Mouse (Mus musculus) hindbrain, embryonic 16.5 days (tissue): ENCODE results near the gene Rflna. TPM values are rescaled to one million over a fixed set of nuclear protein-coding genes. Genes with fewer than 3 reads are reported as not detected.

Experiments
- ATAC-seq: fragments of 200-750 bp; cut with Nextera tagmentation; 2 replicates; pipeline ENCODE4 v1.8.0; 2017; ENCODE audit warnings: moderate TSS enrichment, moderate library complexity
- H3K27ac ChIP-seq: fragments of 300-500 bp; sonication (generic); 2 replicates; pipeline ENCODE4 v1.5.1; 2014; ENCODE audit warnings: low read depth, mild to moderate bottlenecking, control low read depth, low read length, moderate library complexity
- H3K27me3 ChIP-seq: fragments of 300-500 bp; sonication (generic); replicated peaks from 2 replicates; pipeline ENCODE4 v1.6.1; 2014; ENCODE audit warnings: low read length; ENCODE audit not compliant: control insufficient read depth, insufficient read depth
- H3K36me3 ChIP-seq: fragments of 300-500 bp; sonication (generic); 2 replicates; pipeline ENCODE4 v1.6.1; 2014; ENCODE audit warnings: mild to moderate bottlenecking, low read length, moderate library complexity, mixed read lengths; ENCODE audit not compliant: control insufficient read depth, insufficient read depth
- H3K4me1 ChIP-seq: fragments of 300-500 bp; sonication (generic); 2 replicates; pipeline ENCODE4 v1.6.1; 2014; ENCODE audit warnings: low read depth, low read length; ENCODE audit not compliant: control insufficient read depth, insufficient read depth
- H3K4me2 ChIP-seq: fragments of 300-500 bp; sonication (generic); 2 replicates; pipeline ENCODE4 v1.6.1; 2014; ENCODE audit warnings: mild to moderate bottlenecking, low read length, control low read depth, moderate library complexity
- H3K4me3 ChIP-seq: fragments of 300-500 bp; sonication (generic); 2 replicates; pipeline ENCODE4 v1.5.1; 2014; ENCODE audit warnings: mild to moderate bottlenecking, low read length, control low read depth, moderate library complexity
- H3K9ac ChIP-seq: fragments of 300-500 bp; sonication (generic); 2 replicates; pipeline ENCODE4 v1.6.1; 2014; ENCODE audit warnings: low read depth, mild to moderate bottlenecking, control low read depth, low read length, moderate library complexity
- H3K9me3 ChIP-seq: fragments of 300-500 bp; sonication (generic); 2 replicates; pipeline ENCODE4 v1.6.1; 2014; ENCODE audit warnings: mild to moderate bottlenecking, low read length, moderate library complexity; ENCODE audit not compliant: control insufficient read depth
- WGBS: fragments of 180-500 bp; shearing (Covaris S2); extraction: QIAGEN DNeasy Blood & Tissue Kit; methylation state at CpG from one replicate; pipeline ENCODE4 v1.1.7; 2014; 5-methylcytosine and 5-hydroxymethylcytosine counted together
- polyA plus RNA-seq: library from polyadenylated mRNA; unstranded; fragments of >200 nt; fragmentation: Nextera tagmentation; extraction: Ambion mirVana; gene quantifications from 2 replicates; pipeline ENCODE4 v1.2.1, GENCODE M21; 2015

Rflna gene
- polyA plus RNA-seq, 1 experiment from 2014 or later: 6.9 TPM

DNA sequence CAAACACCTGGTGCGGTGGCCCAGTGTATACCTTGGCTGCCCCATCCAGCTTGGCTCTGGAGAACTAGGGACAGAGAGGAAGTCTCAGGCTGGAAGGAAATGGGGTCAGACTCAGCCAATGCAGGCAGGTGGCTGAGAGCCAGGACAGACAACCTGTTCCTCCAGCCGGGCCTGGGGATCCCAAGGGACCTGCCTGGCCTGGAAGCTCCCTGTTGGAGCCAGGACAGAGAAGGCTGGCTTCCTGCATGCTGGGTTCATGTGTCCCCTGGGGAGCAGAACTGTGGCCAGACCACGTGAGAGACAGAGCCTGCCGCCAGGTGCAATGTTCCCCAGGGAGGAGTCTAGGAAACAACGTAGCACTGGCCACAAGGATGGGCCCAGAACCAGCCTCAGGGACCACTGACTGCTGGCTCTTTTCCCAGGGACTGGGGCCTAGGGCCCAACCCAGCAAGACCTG lies 37.1 kb downstream of the Rflna start:
- H3K36me3 ChIP-seq: peaks cover 30% of the 10 kb centered on the region
- no peak overlapping the region for H3K4me2 ChIP-seq
- no peak overlapping the region for H3K9ac ChIP-seq
- H3K4me3 ChIP-seq: no peak overlapping the region
- no peak for ATAC-seq
- peaks cover 12% of the 10 kb centered on the region; the same call in 1 of the 2 replicates for H3K4me1 ChIP-seq
- no peaks in the 10 kb centered on the region for H3K27me3 ChIP-seq
- no peaks in the 10 kb centered on the region for H3K9me3 ChIP-seq
- WGBS: 54% methylated on average over 5 of the region's 5 CpGs
- H3K27ac ChIP-seq: peak overlapping the region; percentile 44; the same call in 1 of the 2 replicates

DNA sequence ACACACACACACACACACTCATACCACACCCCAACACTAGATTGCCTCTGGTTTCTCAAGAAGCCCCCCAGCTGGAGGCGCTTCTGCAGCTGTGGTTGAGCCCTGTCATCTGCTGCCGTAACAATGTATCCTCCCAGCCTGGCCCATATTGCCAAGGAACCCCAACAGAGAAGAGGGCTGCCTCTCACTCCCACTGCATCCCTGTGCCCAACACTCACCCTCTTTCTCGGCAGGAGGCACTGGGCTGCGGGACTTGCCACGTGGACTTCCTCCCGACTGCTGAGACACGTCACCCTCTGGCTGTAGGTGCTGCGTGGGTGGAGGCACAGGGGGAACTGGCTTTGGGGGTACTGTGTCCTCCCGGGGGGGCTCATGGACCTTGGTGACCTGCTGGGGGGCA lies 38.6 kb downstream of the Rflna start:
- H3K4me3 ChIP-seq: no peak overlapping the region
- H3K9ac ChIP-seq: no peak overlapping the region
- no peaks in the 10 kb centered on the region for H3K27me3 ChIP-seq
- H3K4me1 ChIP-seq: peaks cover 15% of the 10 kb centered on the region; the same call in 1 of the 2 replicates
- no peaks in the 10 kb centered on the region for H3K9me3 ChIP-seq
- peaks cover 25% of the 10 kb centered on the region for H3K36me3 ChIP-seq
- H3K4me2 ChIP-seq: no peak overlapping the region
- no peak overlapping the region for H3K27ac ChIP-seq
- 85% methylated on average over 9 of the region's 9 CpGs for WGBS
- ATAC-seq: no peak

DNA sequence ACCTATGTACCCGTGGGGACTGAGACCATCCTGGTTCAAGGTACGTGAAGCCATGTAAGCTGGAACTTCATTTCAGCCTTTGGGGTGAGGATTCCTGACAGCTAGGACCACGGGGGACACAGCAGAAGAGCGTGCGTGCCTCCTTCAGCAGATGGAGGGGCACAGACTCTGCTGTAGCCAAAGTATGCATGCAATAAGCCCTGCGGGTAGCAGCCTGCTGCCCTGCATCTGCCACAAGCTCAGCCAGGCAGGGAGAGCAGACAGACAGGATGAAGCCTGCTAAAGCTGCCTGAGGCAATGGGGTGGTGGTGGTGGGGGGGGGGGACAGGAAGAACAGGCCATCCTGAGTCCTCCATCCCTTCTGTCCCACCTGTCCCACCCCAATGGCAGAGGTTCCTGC lies 40.4 kb downstream of the Rflna start:
- Histone ChIP-seq H3K27ac (no peak overlapping the region; the same call in 1 of the 2 replicates), H3K27me3 (no peaks in the 10 kb centered on the region), H3K4me1 (peaks cover 15% of the 10 kb centered on the region; the same call in 1 of the 2 replicates), H3K4me3 (no peak overlapping the region), H3K9ac (no peak overlapping the region), H3K36me3 (peaks cover 25% of the 10 kb centered on the region), H3K9me3 (no peaks in the 10 kb centered on the region), H3K4me2 (no peak overlapping the region)
- ATAC-seq: no peak
- 66% methylated on average over 6 of the region's 6 CpGs for WGBS

DNA sequence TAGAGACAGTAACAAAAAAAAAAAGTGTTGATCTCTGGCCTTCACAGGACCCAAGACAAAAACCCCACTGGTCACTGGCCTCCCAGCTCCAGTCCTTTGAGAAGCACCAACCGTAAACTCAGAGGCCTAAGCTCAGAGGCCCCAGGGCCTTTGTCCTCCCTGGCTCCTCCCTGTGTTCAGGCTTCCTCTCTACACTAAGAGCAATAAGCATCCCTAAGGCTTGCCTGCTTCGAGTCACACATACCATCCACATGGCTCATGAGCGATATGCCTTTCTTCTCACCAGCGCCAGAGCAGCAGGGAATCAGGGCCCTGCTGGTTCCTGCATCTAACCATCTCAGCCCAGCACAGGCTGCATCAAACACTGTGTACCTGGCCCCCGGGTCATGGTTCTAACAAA lies 42.2 kb downstream of the Rflna start:
- Histone ChIP-seq H3K4me1 (peaks cover 10% of the 10 kb centered on the region; the same call in 1 of the 2 replicates), H3K9ac (no peak overlapping the region; the same call in 1 of the 2 replicates), H3K4me3 (no peak overlapping the region), H3K27ac (peak overlapping the region; percentile 45), H3K9me3 (no peaks in the 10 kb centered on the region), H3K36me3 (peaks cover 22% of the 10 kb centered on the region), H3K27me3 (no peaks in the 10 kb centered on the region), H3K4me2 (no peak overlapping the region)
- ATAC-seq: no peak; the same call in 1 of the 2 replicates
- WGBS: 15% methylated on average over 5 of the region's 5 CpGs

DNA sequence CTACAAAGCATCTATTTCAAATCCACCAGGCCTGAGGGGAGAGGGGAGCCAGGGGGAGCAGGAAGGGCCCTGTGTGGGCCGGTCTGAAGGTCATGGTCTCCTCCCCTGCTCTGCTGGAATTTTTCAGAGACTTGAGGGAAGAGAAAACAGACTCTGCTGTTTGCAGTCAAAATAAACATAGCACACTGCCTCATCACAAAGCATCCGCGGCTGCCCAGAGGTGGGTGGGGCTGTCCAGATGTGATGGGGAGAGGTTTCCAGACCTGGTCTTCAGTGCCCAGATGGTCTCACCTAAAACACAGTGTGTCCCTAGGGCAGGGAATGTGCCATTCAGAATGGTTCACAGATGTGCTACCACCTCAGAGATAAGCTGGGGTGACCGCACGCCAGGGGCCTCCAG lies 43.4 kb downstream of the Rflna start:
- Histone ChIP-seq H3K9ac (no peak overlapping the region), H3K9me3 (no peaks in the 10 kb centered on the region), H3K27ac (no peak overlapping the region), H3K4me1 (peaks cover 6% of the 10 kb centered on the region; the same call in 1 of the 2 replicates), H3K36me3 (peaks cover 22% of the 10 kb centered on the region), H3K4me3 (no peak overlapping the region), H3K27me3 (no peaks in the 10 kb centered on the region), H3K4me2 (no peak overlapping the region)
- WGBS: 77% methylated on average over 5 of the region's 5 CpGs
- no peak for ATAC-seq

DNA sequence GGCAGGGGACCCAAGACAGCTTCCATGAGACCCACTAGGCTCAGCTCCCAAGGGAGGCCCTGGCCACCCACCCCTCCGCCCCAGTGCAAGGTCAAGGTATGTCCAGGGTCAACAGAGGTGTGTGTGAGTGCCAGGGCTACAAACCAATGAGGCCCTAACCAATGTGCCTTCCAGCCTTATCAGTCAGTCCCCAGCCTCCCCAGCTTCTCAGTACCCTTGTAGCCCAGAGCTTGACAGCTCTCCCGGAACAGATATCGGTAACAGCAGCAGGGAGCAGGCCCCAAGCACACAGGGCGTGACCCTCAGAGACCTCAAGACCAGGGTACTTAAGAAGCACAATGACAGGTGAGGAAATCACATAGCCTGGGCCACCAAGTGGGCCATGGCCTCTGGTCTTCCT lies 46.5 kb downstream of the Rflna start:
- Histone ChIP-seq H3K36me3 (peaks cover 19% of the 10 kb centered on the region), H3K4me2 (no peak overlapping the region), H3K9ac (no peak overlapping the region), H3K9me3 (no peaks in the 10 kb centered on the region), H3K4me1 (peaks cover 5% of the 10 kb centered on the region; the same call in 1 of the 2 replicates), H3K4me3 (no peak overlapping the region), H3K27me3 (no peaks in the 10 kb centered on the region), H3K27ac (no peak overlapping the region)
- WGBS: 96% methylated on average over 4 of the region's 4 CpGs
- no peak for ATAC-seq

DNA sequence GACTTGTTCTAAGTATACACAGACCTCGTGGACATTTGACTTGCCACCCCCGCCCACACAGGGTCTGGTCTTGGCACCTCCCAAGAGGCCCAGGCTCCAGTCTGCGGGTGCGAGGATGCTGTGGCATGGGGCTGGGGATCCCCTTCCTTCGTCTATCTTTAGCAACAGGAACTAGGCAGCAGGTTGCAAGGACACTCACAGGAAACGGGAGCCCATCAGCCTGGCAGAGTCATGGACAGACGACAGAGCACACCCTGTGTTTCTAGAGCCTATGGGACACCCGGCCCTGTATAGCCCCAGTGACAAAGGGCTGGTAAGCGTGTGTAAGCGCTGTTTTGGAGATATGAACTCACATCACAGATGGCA lies 49.2 kb downstream of the Rflna start:
- Histone ChIP-seq H3K9ac (no peak overlapping the region), H3K4me1 (peaks cover 16% of the 10 kb centered on the region), H3K4me3 (no peak overlapping the region), H3K36me3 (peaks cover 17% of the 10 kb centered on the region), H3K9me3 (no peaks in the 10 kb centered on the region), H3K4me2 (no peak overlapping the region), H3K27me3 (no peaks in the 10 kb centered on the region), H3K27ac (no peak overlapping the region)
- WGBS: 74% methylated on average over 10 of the region's 10 CpGs
- no peak for ATAC-seq

DNA sequence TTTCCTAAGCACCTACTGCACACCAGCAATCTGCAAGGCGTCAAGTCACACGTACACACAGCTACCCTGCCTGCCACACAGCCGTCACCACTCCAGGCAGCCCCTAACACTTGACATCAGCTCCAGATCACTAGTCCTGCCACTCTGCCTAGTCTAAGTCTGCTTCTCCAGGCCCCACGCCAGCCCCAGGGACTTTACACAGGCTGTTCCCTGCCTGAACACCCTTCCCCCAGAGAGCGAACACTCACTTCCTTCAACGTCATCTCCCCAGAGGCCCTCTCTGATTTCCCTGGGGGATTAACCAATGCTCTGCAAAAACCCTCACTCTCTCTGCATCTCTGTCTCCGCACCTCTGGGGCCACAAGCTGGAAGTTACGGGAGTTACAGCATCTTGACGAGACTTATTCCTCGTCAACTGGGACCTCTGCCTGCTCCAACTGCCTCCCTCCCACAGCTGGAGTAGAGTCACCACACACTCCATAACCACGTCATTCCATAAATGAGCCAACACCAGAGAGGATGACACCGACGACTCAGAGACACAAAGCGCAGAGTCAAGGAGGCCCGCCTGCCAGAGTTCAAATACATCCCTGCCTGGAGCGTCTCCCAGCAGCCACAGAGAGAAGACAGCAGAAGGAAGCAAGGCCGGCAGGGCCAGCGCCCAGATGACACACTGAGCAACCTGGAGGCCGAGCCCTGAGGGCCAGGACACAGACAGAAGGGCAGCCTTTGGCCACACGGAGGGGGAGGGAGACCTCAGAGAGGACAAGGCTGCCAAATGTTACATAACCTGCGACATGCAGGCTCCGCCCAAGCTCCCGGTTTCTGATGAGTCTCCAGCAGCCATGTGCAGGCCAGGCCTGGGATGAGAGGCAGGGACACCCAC lies 49.8 kb downstream of the Rflna start:
- peaks cover 22% of the 10 kb centered on the region for H3K4me1 ChIP-seq
- no peak overlapping the region for H3K4me3 ChIP-seq
- H3K9me3 ChIP-seq: no peaks in the 10 kb centered on the region
- no peak for ATAC-seq
- no peak overlapping the region for H3K4me2 ChIP-seq
- 68% methylated on average over 23 of the region's 23 CpGs for whole genome bisulfite sequencing
- H3K36me3 ChIP-seq: peaks cover 11% of the 10 kb centered on the region
- H3K9ac ChIP-seq: no peak overlapping the region
- H3K27me3 ChIP-seq: no peaks in the 10 kb centered on the region
- no peak overlapping the region for H3K27ac ChIP-seq

DNA sequence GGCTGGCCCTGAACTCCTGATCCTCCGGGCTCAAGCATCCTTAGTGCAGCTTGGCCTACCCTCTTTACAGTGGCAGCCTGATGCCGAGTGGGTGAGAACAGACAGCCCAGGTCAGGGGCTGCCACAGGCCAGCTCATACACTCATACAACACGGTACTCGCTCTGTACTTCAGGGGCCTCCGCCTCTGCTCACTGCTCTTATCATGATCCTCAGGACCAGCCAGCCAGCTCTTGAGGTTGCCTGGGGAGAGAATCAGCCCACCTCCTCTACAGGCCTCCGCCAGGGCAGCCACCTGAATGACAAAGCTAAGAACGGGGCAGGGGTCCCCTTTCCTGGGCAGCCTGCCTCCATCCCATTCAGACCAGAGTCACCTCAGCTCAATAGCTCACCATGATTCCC lies 50.6 kb downstream of the Rflna start:
- Histone ChIP-seq H3K9me3 (no peaks in the 10 kb centered on the region), H3K4me1 (peaks cover 30% of the 10 kb centered on the region), H3K27me3 (no peaks in the 10 kb centered on the region), H3K27ac (no peak overlapping the region), H3K9ac (no peak overlapping the region), H3K36me3 (peaks cover 8% of the 10 kb centered on the region), H3K4me2 (no peak overlapping the region), H3K4me3 (no peak overlapping the region)
- no peak for ATAC-seq
- 81% methylated on average over 7 of the region's 7 CpGs for WGBS
